Mouse (Mus musculus): ENCODE measurements at regions not wholly inside any gene's neighbourhood (a gene's known extent, or its start where the extent isn't known, plus 50 kb on each side); places are given as distances from the start of the nearest gene placed in this dataset.

GRCm38 (mm10) chr7:72753053-72753559 lies 446.7 kb upstream of the Mctp2 start:
- no peak for DNase-seq

GRCm38 (mm10) chr7:72762711-72763110 lies 456.3 kb upstream of the Mctp2 start:
- peak; percentile 15 for DNase-seq

GRCm38 (mm10) chr7:72768705-72769104 lies 462.3 kb upstream of the Mctp2 start:
- DNase-seq = no peak

GRCm38 (mm10) chr7:72774031-72774770 lies 467.8 kb upstream of the Mctp2 start:
- no peak for DNase-seq

- no peak for DNase-seq
These were observed 468.3 kb upstream of the Mctp2 start for GRCm38 (mm10) chr7:72774771-72775119.

- no peak for DNase-seq
These were observed 480.9 kb upstream of the Mctp2 start for GRCm38 (mm10) chr7:72787306-72787705.

- DNase-seq = no peak
These were observed 481.9 kb upstream of the Mctp2 start for GRCm38 (mm10) chr7:72788261-72788660.

GRCm38 (mm10) chr7:72822142-72822541 lies 515.7 kb upstream of the Mctp2 start:
- no peak for DNase-seq

- no peak for DNase-seq
These were observed 520.2 kb upstream of the Mctp2 start for GRCm38 (mm10) chr7:72826597-72826996.

- DNase-seq = no peak
These were observed 529.0 kb upstream of the Mctp2 start for GRCm38 (mm10) chr7:72835423-72835822.

- DNase-seq = no peak
These were observed 529.6 kb upstream of the Mctp2 start for GRCm38 (mm10) chr7:72836026-72836425.

- DNase-seq = no peak
These were observed 530.1 kb upstream of the Mctp2 start for GRCm38 (mm10) chr7:72836457-72836985.

GRCm38 (mm10) chr7:72837992-72838655 lies 531.7 kb upstream of the Mctp2 start:
- no peak for DNase-seq

- DNase-seq = peak; percentile 26
These were observed 524.0 kb upstream of the Rgma start for GRCm38 (mm10) chr7:72851346-72851745.

- DNase-seq = no peak
These were observed 520.8 kb upstream of the Rgma start for GRCm38 (mm10) chr7:72854501-72855002.

- DNase-seq = no peak
These were observed 508.1 kb upstream of the Rgma start for GRCm38 (mm10) chr7:72866966-72867754.

GRCm38 (mm10) chr7:72869068-72869467 lies 506.2 kb upstream of the Rgma start:
- no peak for DNase-seq

- DNase-seq = no peak
These were observed 474.5 kb upstream of the Rgma start for GRCm38 (mm10) chr7:72900816-72901215.

GRCm38 (mm10) chr7:72905891-72906290 lies 469.4 kb upstream of the Rgma start:
- no peak for DNase-seq

GRCm38 (mm10) chr7:72906536-72906935 lies 468.8 kb upstream of the Rgma start:
- no peak for DNase-seq

GRCm38 (mm10) chr7:72926772-72927380 lies 448.4 kb upstream of the Rgma start:
- no peak for DNase-seq

GRCm38 (mm10) chr7:72938842-72939241 lies 436.5 kb upstream of the Rgma start:
- DNase-seq = peak; percentile 58
